Mouse (Mus musculus) limb, embryonic 11.5 days (tissue): ENCODE data around the gene Tarbp1. TPM values are rescaled to one million over a fixed set of nuclear protein-coding genes. Genes with fewer than 3 reads are reported as not detected.
A peak's percentile ranks its signal among the peaks of the same experiment; 100 is the strongest.

Source experiments
- ATAC-seq: fragments of 200-750 bp; cut with Nextera tagmentation; 2 replicates; pipeline ENCODE4 v1.8.0; 2017; ENCODE audit warnings: low read depth; ENCODE audit not compliant: insufficient number of reproducible peaks, low FRiP score, low TSS enrichment
- DNase-seq: peaks from one replicate; pipeline ENCODE4 v3.0.0-alpha.2; 2015; ENCODE audit warnings: low spot score
- H3K27ac ChIP-seq: fragments of 300-500 bp; sonication (generic); replicated peaks from 2 replicates; pipeline ENCODE4 v1.5.1; 2014; ENCODE audit warnings: low read depth, mild to moderate bottlenecking, low read length
- H3K27me3 ChIP-seq: fragments of 300-500 bp; sonication (generic); 2 replicates; pipeline ENCODE4 v1.6.1; 2014; ENCODE audit warnings: mild to moderate bottlenecking, low read length, mixed read lengths; ENCODE audit not compliant: control insufficient read depth, insufficient read depth
- H3K36me3 ChIP-seq: fragments of 300-500 bp; sonication (generic); 2 replicates; pipeline ENCODE4 v1.6.1; 2014; ENCODE audit warnings: mild to moderate bottlenecking, low read length, moderate library complexity, mixed read lengths; ENCODE audit not compliant: control insufficient read depth, insufficient read depth
- H3K4me1 ChIP-seq: fragments of 300-500 bp; sonication (generic); 2 replicates; pipeline ENCODE4 v1.6.1; 2014; ENCODE audit warnings: low read length, mixed read lengths; ENCODE audit not compliant: control insufficient read depth, insufficient read depth
- H3K4me2 ChIP-seq: fragments of 300-500 bp; sonication (generic); 2 replicates; pipeline ENCODE4 v1.6.1; 2014; ENCODE audit warnings: low read depth, mild to moderate bottlenecking, moderate library complexity; ENCODE audit not compliant: severe bottlenecking
- H3K4me3 ChIP-seq: fragments of 300-500 bp; sonication (generic); 2 replicates; pipeline ENCODE4 v1.5.1; 2014; ENCODE audit warnings: low read depth, low read length
- H3K9ac ChIP-seq: fragments of 300-500 bp; sonication (generic); 2 replicates; pipeline ENCODE4 v1.6.1; 2014; ENCODE audit warnings: mild to moderate bottlenecking, low read length
- H3K9me3 ChIP-seq: fragments of 300-500 bp; sonication (generic); 2 replicates; pipeline ENCODE4 v1.6.1; 2016; ENCODE audit warnings: low read length; ENCODE audit not compliant: control insufficient read depth
- WGBS: fragments of 180-500 bp; shearing (Covaris S2); extraction: QIAGEN DNeasy Blood & Tissue Kit; methylation state at CpG from one replicate; pipeline ENCODE4 v1.1.7; 2014; 5-methylcytosine and 5-hydroxymethylcytosine counted together
- polyA plus RNA-seq: library from polyadenylated mRNA; unstranded; fragments of >200 nt; fragmentation: Nextera tagmentation; extraction: Ambion mirVana; gene quantifications from 2 replicates; pipeline ENCODE4 v1.2.1, GENCODE M21; 2014

Tarbp1 gene
- 3.8 and 4.1 TPM in 2 replicates for polyA plus RNA-seq

- H3K9ac ChIP-seq = peak within 1 kb of the TSS; percentile 78
- H3K4me3 ChIP-seq = peak within 1 kb of the TSS; percentile 85
- peak within 1 kb of the TSS; percentile 76 for H3K4me2 ChIP-seq
- DNase-seq = peak; percentile 94
- no peaks in the 10 kb centered on the region for H3K9me3 ChIP-seq
- peaks cover 8% of the 10 kb centered on the region for H3K4me1 ChIP-seq
- under 1% methylated on average over 120 of the region's 124 CpGs for WGBS
- 0 out of 2 replicates have a peak, but pooled peaks cover 2% of the 10 kb centered on the region for H3K36me3 ChIP-seq
- no peaks in the 10 kb centered on the region for H3K27me3 ChIP-seq
- ATAC-seq = peak; percentile 94
- peak within 1 kb of the TSS; percentile 70 for H3K27ac ChIP-seq
Measured at GRCm38 (mm10) chr8:126474299-126475187, at the start of gene Tarbp1. Gene Tarbp1, minus strand, starts transcription at chr8:126475065.

GRCm38 (mm10) chr8:126524233-126524985 lies 49.5 kb upstream of the Tarbp1 start:
- 88% methylated on average over 18 of the region's 18 CpGs for WGBS
- Histone ChIP-seq H3K4me2 (no peak overlapping the region), H3K9me3 (no peaks in the 10 kb centered on the region; the same call in 1 of the 2 replicates), H3K9ac (no peak overlapping the region), H3K4me1 (no peaks in the 10 kb centered on the region), H3K27me3 (no peaks in the 10 kb centered on the region), H3K4me3 (no peak overlapping the region), H3K36me3 (no peaks in the 10 kb centered on the region), H3K27ac (no peak overlapping the region)
- ATAC-seq (no peak), DNase-seq (no peak)

- Histone ChIP-seq H3K4me2 (no peak overlapping the region), H3K9ac (no peak overlapping the region), H3K36me3 (no peaks in the 10 kb centered on the region), H3K4me3 (no peak overlapping the region), H3K4me1 (no peaks in the 10 kb centered on the region), H3K27me3 (no peaks in the 10 kb centered on the region), H3K27ac (no peak overlapping the region), H3K9me3 (no peaks in the 10 kb centered on the region; the same call in 1 of the 2 replicates)
- WGBS = 82% methylated on average over 11 of the region's 11 CpGs
- ATAC-seq (no peak), DNase-seq (no peak)
Measured at GRCm38 (mm10) chr8:126523060-126523574, 48.3 kb upstream of the Tarbp1 start.

GRCm38 (mm10) chr8:126519447-126519975 lies 44.6 kb upstream of the Tarbp1 start:
- H3K4me2 ChIP-seq = no peak overlapping the region
- WGBS = 88% methylated on average over 4 of the region's 4 CpGs
- no peak overlapping the region for H3K9ac ChIP-seq
- H3K27ac ChIP-seq = no peak overlapping the region
- no peaks in the 10 kb centered on the region for H3K27me3 ChIP-seq
- H3K4me3 ChIP-seq = no peak overlapping the region
- DNase-seq (no peak), ATAC-seq (no peak)
- no peaks in the 10 kb centered on the region for H3K36me3 ChIP-seq
- no peaks in the 10 kb centered on the region for H3K4me1 ChIP-seq
- H3K9me3 ChIP-seq = no peaks in the 10 kb centered on the region; the same call in 1 of the 2 replicates

GRCm38 (mm10) chr8:126516620-126517577 lies 42.0 kb upstream of the Tarbp1 start:
- peak; percentile 59 for DNase-seq
- Histone ChIP-seq H3K4me1 (no peaks in the 10 kb centered on the region), H3K4me3 (peak overlapping the region; percentile 7; the same call in 1 of the 2 replicates), H3K4me2 (peak overlapping the region; percentile 31), H3K9ac (peak overlapping the region; percentile 24; the same call in 1 of the 2 replicates), H3K36me3 (no peaks in the 10 kb centered on the region), H3K27me3 (no peaks in the 10 kb centered on the region), H3K27ac (no peak overlapping the region), H3K9me3 (no peaks in the 10 kb centered on the region; the same call in 1 of the 2 replicates)
- 23% methylated on average over 27 of the region's 27 CpGs for WGBS
- no peak; the same call in 1 of the 2 replicates for ATAC-seq

- DNase-seq (no peak), ATAC-seq (no peak)
- Histone ChIP-seq H3K4me1 (no peaks in the 10 kb centered on the region), H3K4me2 (no peak overlapping the region), H3K9ac (no peak overlapping the region), H3K9me3 (no peaks in the 10 kb centered on the region), H3K36me3 (no peaks in the 10 kb centered on the region), H3K27me3 (no peaks in the 10 kb centered on the region), H3K27ac (no peak overlapping the region), H3K4me3 (no peak overlapping the region)
- WGBS = 84% methylated on average over 10 of the region's 10 CpGs
Measured at GRCm38 (mm10) chr8:126514011-126514964, 39.4 kb upstream of the Tarbp1 start.

- Histone ChIP-seq H3K27ac (no peak overlapping the region), H3K4me1 (no peaks in the 10 kb centered on the region), H3K36me3 (no peaks in the 10 kb centered on the region), H3K4me2 (no peak overlapping the region), H3K9me3 (no peaks in the 10 kb centered on the region), H3K4me3 (no peak overlapping the region), H3K27me3 (no peaks in the 10 kb centered on the region), H3K9ac (no peak overlapping the region)
- no peak for ATAC-seq
- DNase-seq = no peak
- 85% methylated on average over 3 of the region's 3 CpGs for WGBS
Measured at GRCm38 (mm10) chr8:126510866-126511265, 36.0 kb upstream of the Tarbp1 start.
